Mouse (Mus musculus) midbrain, embryonic 12.5 days (tissue): ENCODE data around the gene Nudt4. TPM values are rescaled to one million over a fixed set of nuclear protein-coding genes. Genes with fewer than 3 reads are reported as not detected.

Source experiments
- ATAC-seq: fragments of 200-750 bp; cut with Nextera tagmentation; 2 replicates; pipeline ENCODE4 v1.8.0; 2017; ENCODE audit warnings: low read depth, moderate TSS enrichment, moderate library complexity; ENCODE audit not compliant: low FRiP score
- H3K27ac ChIP-seq: fragments of 300-500 bp; sonication (generic); replicated peaks from 2 replicates; pipeline ENCODE4 v1.5.1; 2016; ENCODE audit warnings: mild to moderate bottlenecking
- H3K27me3 ChIP-seq: fragments of 300-500 bp; sonication (generic); 2 replicates; pipeline ENCODE4 v1.6.1; 2016; ENCODE audit warnings: mild to moderate bottlenecking
- H3K36me3 ChIP-seq: fragments of 300-500 bp; sonication (generic); 2 replicates; pipeline ENCODE4 v1.6.1; 2016
- H3K4me1 ChIP-seq: fragments of 300-500 bp; sonication (generic); 2 replicates; pipeline ENCODE4 v1.6.1; 2016
- H3K4me2 ChIP-seq: fragments of 300-500 bp; sonication (generic); replicated peaks from 2 replicates; pipeline ENCODE4 v1.6.1; 2016; ENCODE audit warnings: mild to moderate bottlenecking, moderate library complexity
- H3K4me3 ChIP-seq: fragments of 300-500 bp; sonication (generic); 2 replicates; pipeline ENCODE4 v1.5.1; 2016; ENCODE audit warnings: mild to moderate bottlenecking
- H3K9ac ChIP-seq: fragments of 300-500 bp; sonication (generic); replicated peaks from 2 replicates; pipeline ENCODE4 v1.6.1; 2016; ENCODE audit warnings: mild to moderate bottlenecking, moderate library complexity
- H3K9me3 ChIP-seq: fragments of 300-500 bp; sonication (generic); 2 replicates; pipeline ENCODE4 v1.6.1; 2016; ENCODE audit warnings: mild to moderate bottlenecking
- WGBS: fragments of 180-500 bp; shearing (Covaris S2); methylation state at CpG from one replicate; pipeline ENCODE4 v1.1.7; 2016; 5-methylcytosine and 5-hydroxymethylcytosine counted together
- polyA plus RNA-seq: library from polyadenylated mRNA; unstranded; fragments of >200 nt; fragmentation: Nextera tagmentation; extraction: Ambion mirVana; gene quantifications from 2 replicates; pipeline ENCODE4 v1.2.1, GENCODE M21; 2016

Nudt4 gene
- polyA plus RNA-seq, 1 experiment from 2014 or later: 125 TPM

DNA sequence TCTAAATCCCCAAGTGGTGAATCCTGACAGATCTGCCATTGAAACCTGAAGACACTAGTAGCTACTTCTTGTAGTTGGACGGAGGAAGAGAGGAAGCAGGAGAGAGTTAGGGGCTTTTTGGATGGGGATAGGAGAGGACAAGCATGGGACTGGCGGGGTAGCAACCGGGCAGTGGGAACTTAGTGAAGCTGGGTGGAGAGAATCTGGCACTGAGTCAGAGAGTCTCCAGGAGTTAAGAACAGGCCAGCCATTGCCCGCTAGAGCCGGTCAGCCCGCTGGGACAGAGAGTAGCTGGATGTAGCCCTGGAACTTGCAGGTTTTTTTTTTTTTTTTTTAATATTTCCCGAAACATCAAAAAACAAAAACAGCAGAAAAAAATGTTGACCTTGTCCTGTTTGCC is 30.6 kb downstream of the Nudt4 start:
- no peaks in the 10 kb centered on the region for H3K36me3 ChIP-seq
- H3K4me3 ChIP-seq: no peak overlapping the region
- no peaks in the 10 kb centered on the region for H3K9me3 ChIP-seq
- peaks cover 14% of the 10 kb centered on the region for H3K4me1 ChIP-seq
- no peak overlapping the region for H3K9ac ChIP-seq
- ATAC-seq: no peak
- H3K4me2 ChIP-seq: no peak overlapping the region
- H3K27me3 ChIP-seq: no peaks in the 10 kb centered on the region
- WGBS: 93% methylated on average over 7 of the region's 7 CpGs
- H3K27ac ChIP-seq: no peak overlapping the region

- H3K4me2 ChIP-seq: no peak overlapping the region
- H3K9me3 ChIP-seq: no peaks in the 10 kb centered on the region
- H3K4me3 ChIP-seq: no peak overlapping the region
- no peak for ATAC-seq
- H3K9ac ChIP-seq: no peak overlapping the region
- H3K36me3 ChIP-seq: no peaks in the 10 kb centered on the region
- 93% methylated on average over 5 of the region's 5 CpGs for WGBS
- H3K4me1 ChIP-seq: peaks cover 14% of the 10 kb centered on the region
- H3K27me3 ChIP-seq: no peaks in the 10 kb centered on the region
- H3K27ac ChIP-seq: no peak overlapping the region
Observed at GRCm38 (mm10) chr10:95532916-95533315, 31.0 kb downstream of the Nudt4 start.

DNA sequence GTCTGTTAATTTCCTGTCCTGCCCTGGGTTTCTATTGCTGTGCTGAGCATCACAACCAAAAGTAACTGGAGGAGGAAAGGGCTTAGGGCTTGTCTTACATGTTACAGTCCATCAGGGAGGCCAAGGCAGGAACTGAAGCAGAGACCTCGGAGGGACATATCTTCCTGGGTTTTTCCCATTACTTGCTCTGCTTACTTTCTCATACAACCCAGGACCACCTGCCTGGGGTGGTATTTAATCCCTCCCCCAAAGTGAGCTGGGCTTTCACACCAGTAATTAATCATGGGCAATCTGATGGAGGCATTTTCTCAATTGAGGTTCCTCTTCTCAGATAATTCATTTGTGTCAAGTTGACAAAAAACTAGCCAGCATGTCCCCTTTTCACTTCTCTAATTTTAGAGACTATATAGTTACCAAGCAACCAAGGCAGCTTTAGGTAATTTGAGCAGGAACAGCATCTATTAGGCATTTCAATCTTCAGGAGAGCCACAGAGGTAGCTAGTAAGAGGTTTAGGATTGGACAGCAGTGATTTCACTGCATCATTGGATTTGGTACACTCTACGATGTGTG is 33.3 kb downstream of the Nudt4 start:
- H3K4me1 ChIP-seq: peaks cover 14% of the 10 kb centered on the region
- H3K36me3 ChIP-seq: no peaks in the 10 kb centered on the region
- no peaks in the 10 kb centered on the region for H3K9me3 ChIP-seq
- ATAC-seq: no peak
- H3K4me3 ChIP-seq: no peak overlapping the region
- H3K9ac ChIP-seq: no peak overlapping the region
- H3K4me2 ChIP-seq: no peak overlapping the region
- no peak overlapping the region for H3K27ac ChIP-seq
- WGBS: 70% methylated on average over 2 of the region's 2 CpGs
- H3K27me3 ChIP-seq: no peaks in the 10 kb centered on the region

DNA sequence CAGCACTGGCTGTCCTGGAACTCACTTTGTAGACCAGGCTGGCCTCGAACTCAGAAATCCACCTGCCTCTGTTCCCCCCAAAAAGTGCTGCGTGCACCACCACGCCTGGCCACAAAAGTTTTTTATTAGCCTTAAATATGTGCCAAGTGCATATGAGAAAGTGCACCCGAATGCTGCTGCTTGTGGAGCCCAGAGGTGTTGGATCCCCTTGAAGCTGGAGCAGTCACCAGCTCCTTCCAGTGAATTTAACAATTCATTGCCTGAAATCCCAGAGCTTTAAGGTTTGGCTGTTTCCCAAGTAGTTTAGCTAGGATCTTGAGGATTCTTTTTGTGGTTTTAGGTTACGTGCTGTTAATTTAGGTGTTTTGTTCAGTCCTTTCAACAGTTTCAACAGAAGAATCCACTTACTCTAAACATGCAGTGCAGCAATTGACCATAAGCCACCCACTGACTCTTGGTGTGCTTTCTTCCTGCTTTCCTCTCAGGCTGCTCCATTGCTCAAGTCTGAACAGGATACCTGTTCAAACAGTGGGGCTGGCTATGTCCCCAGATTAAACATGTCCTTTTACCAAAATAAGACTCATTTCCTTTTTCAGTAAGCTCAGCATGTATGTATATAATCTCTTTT is 37.3 kb downstream of the Nudt4 start:
- H3K4me2 ChIP-seq: no peak overlapping the region
- H3K9ac ChIP-seq: no peak overlapping the region
- peaks cover 11% of the 10 kb centered on the region for H3K4me1 ChIP-seq
- H3K4me3 ChIP-seq: no peak overlapping the region
- no peaks in the 10 kb centered on the region for H3K27me3 ChIP-seq
- 83% methylated on average over 5 of the region's 5 CpGs for WGBS
- no peak overlapping the region for H3K27ac ChIP-seq
- H3K36me3 ChIP-seq: peaks cover 8% of the 10 kb centered on the region; the same call in 1 of the 2 replicates
- ATAC-seq: no peak
- H3K9me3 ChIP-seq: no peaks in the 10 kb centered on the region

GRCm38 (mm10) chr10:95525871-95526270 is 38.1 kb downstream of the Nudt4 start:
- no peak overlapping the region for H3K4me3 ChIP-seq
- no peaks in the 10 kb centered on the region for H3K27me3 ChIP-seq
- peaks cover 8% of the 10 kb centered on the region; the same call in 1 of the 2 replicates for H3K36me3 ChIP-seq
- H3K4me1 ChIP-seq: peaks cover 10% of the 10 kb centered on the region
- WGBS: 93% methylated on average over 5 of the region's 5 CpGs
- no peak overlapping the region for H3K9ac ChIP-seq
- H3K9me3 ChIP-seq: no peaks in the 10 kb centered on the region
- no peak overlapping the region for H3K4me2 ChIP-seq
- no peak for ATAC-seq
- H3K27ac ChIP-seq: no peak overlapping the region

GRCm38 (mm10) chr10:95525037-95525675 is 38.8 kb downstream of the Nudt4 start:
- H3K27me3 ChIP-seq: no peaks in the 10 kb centered on the region
- peaks cover 4% of the 10 kb centered on the region; the same call in 1 of the 2 replicates for H3K4me1 ChIP-seq
- H3K27ac ChIP-seq: no peak overlapping the region
- peaks cover 8% of the 10 kb centered on the region; the same call in 1 of the 2 replicates for H3K36me3 ChIP-seq
- no peak overlapping the region for H3K4me3 ChIP-seq
- no peak for ATAC-seq
- H3K9ac ChIP-seq: no peak overlapping the region
- 93% methylated on average over 6 of the region's 6 CpGs for WGBS
- no peak overlapping the region for H3K4me2 ChIP-seq
- H3K9me3 ChIP-seq: no peaks in the 10 kb centered on the region

DNA sequence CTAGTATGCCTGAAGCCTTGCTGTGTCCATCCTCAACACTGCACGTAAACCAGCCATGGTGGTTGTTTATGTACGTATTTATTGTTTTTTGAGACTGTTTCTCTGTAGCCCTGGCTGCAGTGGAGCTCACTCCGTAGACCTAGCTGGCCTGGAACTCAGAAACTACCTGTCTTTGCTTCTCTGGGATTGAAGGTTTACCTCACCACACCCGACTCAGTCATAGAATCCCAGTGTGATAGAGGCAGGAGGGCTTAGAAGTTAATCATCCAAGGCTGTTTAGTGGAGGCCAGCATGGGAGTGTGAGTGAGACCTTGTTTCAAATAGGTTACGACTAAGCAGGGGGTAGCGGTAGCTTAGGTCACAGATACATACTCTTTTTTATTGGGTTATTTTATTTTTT is 46.3 kb downstream of the Nudt4 start:
- WGBS: 93% methylated on average over 6 of the region's 6 CpGs
- Histone ChIP-seq H3K4me2 (no peak overlapping the region), H3K9ac (no peak overlapping the region), H3K9me3 (no peaks in the 10 kb centered on the region), H3K36me3 (peaks cover 6% of the 10 kb centered on the region; the same call in 1 of the 2 replicates), H3K4me3 (no peak overlapping the region), H3K4me1 (peaks cover 17% of the 10 kb centered on the region), H3K27me3 (no peaks in the 10 kb centered on the region), H3K27ac (no peak overlapping the region)
- ATAC-seq: no peak

DNA sequence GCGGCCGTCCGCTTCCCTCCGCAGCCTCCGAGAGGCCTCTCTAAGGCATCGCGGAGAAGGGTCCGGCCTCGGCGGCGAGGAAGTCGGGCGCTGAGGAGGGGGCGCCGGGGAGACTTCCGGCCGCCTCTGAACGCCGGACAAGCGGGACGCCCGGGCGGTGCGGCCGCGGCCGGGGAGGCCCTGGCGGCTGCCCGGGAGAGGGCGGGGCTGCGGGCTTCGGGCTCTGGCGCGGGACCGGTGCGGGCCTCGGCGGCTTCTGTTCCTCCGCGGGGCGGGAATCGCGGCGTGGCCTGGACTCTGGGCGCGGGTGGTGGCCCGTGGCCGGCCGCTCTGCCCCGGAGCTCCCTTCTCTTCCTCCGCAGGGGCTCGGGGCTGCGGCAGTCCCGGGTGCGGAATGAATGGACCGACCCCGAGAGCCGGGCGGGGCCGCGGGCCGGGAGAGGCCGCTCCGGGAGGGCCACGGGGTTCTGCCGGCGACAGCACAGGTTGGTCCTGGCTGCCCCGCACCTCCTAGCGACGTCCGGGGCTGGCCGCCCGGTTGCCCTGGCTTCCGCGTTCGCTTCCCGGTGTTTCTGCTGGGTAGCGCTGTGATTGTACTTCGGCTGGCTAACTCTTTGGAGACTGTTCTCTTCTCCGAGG is 48.5 kb downstream of the Nudt4 start:
- Histone ChIP-seq H3K4me1 (peaks cover 17% of the 10 kb centered on the region), H3K27ac (peak overlapping the region; percentile 98), H3K9me3 (no peaks in the 10 kb centered on the region), H3K36me3 (no peaks in the 10 kb centered on the region), H3K4me3 (peak overlapping the region; percentile 99), H3K9ac (peak overlapping the region; percentile 97), H3K4me2 (peak overlapping the region; percentile 66), H3K27me3 (no peaks in the 10 kb centered on the region)
- peak; percentile 74; the same call in 1 of the 2 replicates for ATAC-seq
- WGBS: 0% methylated on average over 60 of the region's 80 CpGs

DNA sequence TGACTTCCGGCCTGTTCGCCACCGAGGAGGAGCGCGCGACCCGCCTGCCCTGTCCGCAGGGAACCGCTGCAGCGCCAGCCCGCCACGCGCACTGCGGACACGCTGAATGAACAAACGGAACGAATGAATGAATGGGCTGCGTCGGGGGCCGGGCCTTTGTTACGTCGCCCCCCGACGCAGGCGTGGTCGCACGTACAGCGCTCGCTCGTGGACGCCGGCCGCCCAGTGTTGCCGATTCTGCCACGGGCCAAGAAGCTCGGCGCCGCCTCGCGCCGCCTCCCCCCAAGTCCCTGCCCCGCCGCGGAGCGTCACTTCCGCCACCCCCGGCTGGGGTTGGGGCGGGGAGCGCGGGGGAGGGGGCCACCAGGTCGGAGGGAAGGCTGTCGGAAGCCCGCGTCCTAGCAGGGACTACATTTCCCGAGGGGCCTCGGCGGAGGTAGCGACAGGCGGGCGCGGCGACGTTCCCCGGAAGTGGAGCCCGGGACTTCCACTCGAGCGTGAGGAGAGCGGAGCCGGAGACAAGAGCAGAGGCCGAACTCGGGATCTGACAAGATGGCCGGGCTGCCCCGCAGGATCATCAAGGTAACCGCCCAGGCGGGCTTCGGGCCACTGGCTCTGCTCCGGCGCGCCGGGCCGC is 49.2 kb downstream of the Nudt4 start, which contains the start of gene Ube2n:
Gene Ube2n (plus strand): TSS at position 490 of the 637 bp plus-strand sequence.
- Histone ChIP-seq H3K4me1 (peaks cover 17% of the 10 kb centered on the region), H3K36me3 (no peaks in the 10 kb centered on the region), H3K4me2 (peak within 1 kb of the TSS; percentile 66), H3K9me3 (no peaks in the 10 kb centered on the region), H3K9ac (peak within 1 kb of the TSS; percentile 97), H3K27me3 (no peaks in the 10 kb centered on the region), H3K27ac (peak within 1 kb of the TSS; percentile 98), H3K4me3 (peak within 1 kb of the TSS; percentile 99)
- under 1% methylated on average over 71 of the region's 81 CpGs for WGBS
- peak; percentile 97 for ATAC-seq

DNA sequence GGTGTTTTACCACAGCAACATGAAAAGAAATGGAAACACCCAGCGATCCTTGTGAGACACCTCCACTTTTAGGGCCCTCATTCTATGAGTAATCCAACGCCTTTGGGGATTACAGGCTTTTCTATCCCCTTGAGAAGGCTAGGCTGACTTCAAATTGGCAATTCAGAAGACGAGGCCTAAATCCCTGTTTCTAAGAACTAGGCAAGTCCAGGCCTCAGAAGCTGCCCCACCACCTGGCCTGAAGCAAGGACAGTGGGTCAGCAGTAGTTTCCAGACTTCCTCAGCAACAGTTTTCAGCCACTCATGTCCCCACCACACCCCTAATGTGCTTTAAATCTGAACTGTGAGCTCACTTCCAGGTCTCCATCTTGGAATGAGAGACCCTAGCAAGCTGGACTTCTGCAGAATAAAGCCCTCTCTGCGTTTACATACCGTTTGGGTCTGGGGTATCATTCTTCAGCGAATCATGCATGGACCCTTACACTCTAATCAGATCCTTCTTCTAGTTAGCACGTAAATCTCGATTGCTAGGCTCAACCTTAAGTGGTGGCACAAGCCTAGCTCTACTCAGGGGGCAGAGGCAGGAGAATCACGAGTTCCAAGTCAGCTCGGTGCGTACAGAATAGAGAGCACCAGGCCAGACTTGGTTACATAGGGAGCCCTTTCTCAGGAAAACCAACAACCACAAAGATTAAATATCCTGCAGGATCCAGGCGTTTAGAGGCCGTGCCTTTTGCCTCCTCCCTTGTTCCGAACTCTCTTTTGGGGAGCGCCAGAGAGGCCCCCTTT is 50.0 kb downstream of the Nudt4 start:
- peak overlapping the region; percentile 59 for H3K9ac ChIP-seq
- peak; percentile 32 for ATAC-seq
- peaks cover 17% of the 10 kb centered on the region for H3K4me1 ChIP-seq
- H3K36me3 ChIP-seq: no peaks in the 10 kb centered on the region
- H3K9me3 ChIP-seq: no peaks in the 10 kb centered on the region
- H3K27me3 ChIP-seq: no peaks in the 10 kb centered on the region
- peak overlapping the region; percentile 98 for H3K27ac ChIP-seq
- 32% methylated on average over 15 of the region's 15 CpGs for WGBS
- H3K4me2 ChIP-seq: peak overlapping the region; percentile 58
- peak overlapping the region; percentile 99 for H3K4me3 ChIP-seq

GRCm38 (mm10) chr10:95512635-95513034 is 51.3 kb downstream of the Nudt4 start:
- ATAC-seq: no peak
- Histone ChIP-seq H3K27me3 (no peaks in the 10 kb centered on the region), H3K27ac (no peak overlapping the region), H3K4me3 (no peak overlapping the region), H3K9me3 (no peaks in the 10 kb centered on the region), H3K4me2 (no peak overlapping the region), H3K9ac (no peak overlapping the region), H3K36me3 (no peaks in the 10 kb centered on the region), H3K4me1 (peaks cover 15% of the 10 kb centered on the region)
- 91% methylated on average over 8 of the region's 8 CpGs for WGBS
